Mouse (Mus musculus) frontal cortex, postnatal 14 days (tissue): ENCODE data around the gene Lnpep.

Experiments
- DNase-seq, 2 experiments: peaks; one replicate each; pipeline ENCODE4 v3.0.0; 2022; ENCODE audit warnings: low spot score in 2 of 2

Lnpep gene

DNA sequence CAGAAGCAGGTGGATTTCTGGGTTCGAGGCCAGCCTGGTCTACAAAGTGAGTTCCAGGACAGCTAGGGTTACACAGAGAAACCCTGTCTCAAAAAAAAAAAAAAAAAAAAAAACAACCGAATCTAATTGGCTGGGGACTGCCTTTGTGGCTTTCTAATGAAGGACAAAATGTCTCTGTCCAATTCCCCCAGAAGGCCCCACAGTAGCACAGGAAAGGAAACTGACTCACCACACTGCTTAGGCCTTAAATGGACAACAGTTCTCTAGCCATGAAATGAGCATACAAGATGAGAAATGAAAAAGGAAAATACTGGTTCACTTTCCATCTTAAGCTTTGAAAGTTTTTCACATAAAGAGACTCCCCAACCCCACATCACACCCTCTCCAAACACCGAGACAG is 15.3 kb downstream of the Lnpep start:
- DNase-seq, result no peak

DNA sequence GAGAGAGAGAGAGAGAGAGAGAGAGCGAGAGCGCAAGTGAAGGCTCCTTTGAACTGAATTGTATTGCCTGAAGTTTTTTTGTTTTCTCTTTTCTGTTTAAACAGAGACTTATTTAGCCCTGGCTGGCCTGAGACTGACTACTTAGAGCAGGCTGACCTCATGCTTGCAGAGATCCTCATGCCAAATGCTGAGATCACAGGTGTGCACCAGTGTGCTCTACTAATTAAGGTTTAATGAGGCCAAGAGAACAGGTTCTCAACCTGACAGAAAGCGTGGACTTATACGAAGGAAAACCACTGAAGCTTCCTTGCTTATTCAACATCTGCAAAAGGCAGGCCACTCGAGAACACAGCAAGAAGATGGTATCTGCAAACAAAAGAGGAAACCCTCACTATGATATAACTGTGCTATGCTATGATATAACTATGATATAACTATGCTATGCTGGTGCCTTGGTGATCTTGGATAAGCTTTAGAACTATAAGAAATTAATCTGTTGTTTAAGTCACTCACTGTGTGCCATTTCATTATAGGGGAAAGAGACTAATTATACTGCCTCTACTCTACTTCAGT is 16.3 kb downstream of the Lnpep start:
- no peak for DNase-seq

- DNase-seq, result no peak
Measured at GRCm38 (mm10) chr17:17604554-17604953, 20.3 kb downstream of the Lnpep start.

GRCm38 (mm10) chr17:17603609-17604008 is 21.2 kb downstream of the Lnpep start:
- no peak for DNase-seq

GRCm38 (mm10) chr17:17602786-17603185 is 22.1 kb downstream of the Lnpep start:
- no peak for DNase-seq

DNA sequence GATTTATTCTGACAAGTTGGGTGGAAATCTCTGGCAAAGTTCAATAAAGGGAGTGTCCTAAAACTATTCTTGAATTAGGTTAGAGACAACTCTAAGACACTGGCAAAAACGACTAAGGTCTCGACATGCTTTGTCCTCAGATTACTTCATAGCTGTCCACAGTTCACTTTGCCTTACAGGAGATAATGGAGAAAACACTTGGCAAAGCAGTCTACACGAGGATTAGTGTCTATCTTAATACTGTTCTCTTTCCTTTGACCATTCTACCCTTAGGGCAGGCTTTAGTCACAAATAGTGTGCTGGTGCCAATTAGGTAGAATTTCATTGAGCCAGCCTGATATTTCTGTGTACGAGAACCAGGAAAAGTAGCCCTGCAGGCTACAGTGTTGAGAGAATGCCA is 22.5 kb downstream of the Lnpep start:
- no peak for DNase-seq

DNA sequence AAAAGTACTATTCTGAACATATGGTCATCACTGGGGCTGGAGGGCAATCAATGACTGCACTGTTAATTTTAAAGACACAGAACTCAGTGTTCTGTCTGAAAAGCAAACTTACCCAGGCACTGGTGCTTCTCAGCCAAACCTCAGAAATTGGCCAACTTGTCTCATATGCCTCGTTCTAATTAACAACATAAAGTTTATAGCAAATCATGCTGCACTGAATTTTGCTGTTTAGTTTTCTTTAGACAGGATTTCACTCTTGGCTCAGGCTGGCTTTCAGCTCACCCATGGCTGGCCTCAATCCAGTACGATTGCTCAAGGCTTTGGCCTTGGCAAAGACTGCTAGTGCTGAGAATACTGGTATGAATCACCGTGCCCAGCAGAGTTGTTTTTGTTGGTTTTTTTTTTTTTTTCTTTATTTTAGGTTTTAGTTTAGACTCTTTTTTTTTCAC is 24.0 kb downstream of the Lnpep start:
- peak; percentile 26 to 31 for DNase-seq

DNA sequence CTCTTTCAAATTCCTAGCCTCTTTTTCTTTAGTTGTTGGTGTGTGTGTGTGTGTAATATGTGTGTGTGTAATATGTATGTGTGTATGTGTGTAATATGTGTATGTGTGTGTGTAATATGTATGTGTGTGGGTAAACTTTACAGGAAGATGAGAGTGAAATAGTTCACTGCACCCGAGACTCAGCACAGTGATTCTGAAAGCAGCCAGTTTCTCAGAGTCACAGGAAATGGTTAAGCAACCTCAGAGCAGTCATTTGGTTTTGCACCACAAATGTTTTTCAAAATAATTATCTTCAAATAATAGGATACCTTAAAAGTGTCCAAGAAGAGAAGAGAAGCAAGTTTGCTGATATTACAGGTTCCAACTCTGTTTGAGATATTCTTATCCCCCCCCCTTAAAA is 24.8 kb downstream of the Lnpep start:
- no peak for DNase-seq

- DNase-seq, result no peak
Measured at GRCm38 (mm10) chr17:17598355-17598754, 26.5 kb downstream of the Lnpep start.

- DNase-seq, result no peak
Measured at GRCm38 (mm10) chr17:17592926-17593325, 31.9 kb downstream of the Lnpep start.

DNA sequence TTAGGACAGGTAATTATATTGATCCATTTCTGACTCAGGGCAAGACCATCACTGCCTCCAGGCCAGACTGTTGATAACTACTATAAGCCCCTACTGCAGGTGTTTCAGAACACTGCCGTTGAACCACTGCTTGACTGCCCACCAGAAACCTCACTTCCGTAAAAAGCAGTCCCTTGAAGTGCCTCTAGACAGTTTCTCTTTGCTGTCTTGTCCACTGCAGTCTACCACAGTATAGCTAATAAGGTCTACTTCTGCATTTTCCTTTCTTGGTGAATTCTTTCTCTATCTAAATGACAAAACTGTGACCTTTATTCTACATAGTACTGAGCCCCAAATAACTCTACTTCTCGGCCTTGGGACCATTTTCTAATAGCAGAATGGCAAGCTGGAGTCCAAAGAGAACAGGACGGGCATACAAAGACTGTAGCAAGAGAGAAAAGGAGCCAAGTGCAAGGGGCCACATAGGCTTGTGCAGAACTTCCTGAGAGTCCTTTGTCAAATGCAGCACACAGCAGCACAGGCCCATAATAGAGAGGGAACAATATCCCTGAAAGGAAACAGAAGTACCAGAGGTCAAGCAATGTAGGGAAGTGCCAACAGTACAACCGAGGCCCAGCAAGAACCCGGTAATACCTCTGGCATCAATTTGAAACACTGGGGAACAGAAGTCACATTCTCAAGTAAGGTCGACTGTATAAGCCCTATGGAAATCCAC is 37.4 kb downstream of the Lnpep start:
- no peak for DNase-seq

- no peak for DNase-seq
Measured at GRCm38 (mm10) chr17:17585115-17585514, 39.7 kb downstream of the Lnpep start.

GRCm38 (mm10) chr17:17583896-17584295 is 41.0 kb downstream of the Lnpep start:
- no peak for DNase-seq

GRCm38 (mm10) chr17:17581234-17581633 is 43.6 kb downstream of the Lnpep start:
- no peak for DNase-seq

GRCm38 (mm10) chr17:17576399-17576798 is 48.5 kb downstream of the Lnpep start:
- no peak for DNase-seq

GRCm38 (mm10) chr17:17567071-17567470 is 57.8 kb downstream of the Lnpep start:
- no peak for DNase-seq

GRCm38 (mm10) chr17:17548958-17549357 is 75.9 kb downstream of the Lnpep start:
- no peak for DNase-seq

DNA sequence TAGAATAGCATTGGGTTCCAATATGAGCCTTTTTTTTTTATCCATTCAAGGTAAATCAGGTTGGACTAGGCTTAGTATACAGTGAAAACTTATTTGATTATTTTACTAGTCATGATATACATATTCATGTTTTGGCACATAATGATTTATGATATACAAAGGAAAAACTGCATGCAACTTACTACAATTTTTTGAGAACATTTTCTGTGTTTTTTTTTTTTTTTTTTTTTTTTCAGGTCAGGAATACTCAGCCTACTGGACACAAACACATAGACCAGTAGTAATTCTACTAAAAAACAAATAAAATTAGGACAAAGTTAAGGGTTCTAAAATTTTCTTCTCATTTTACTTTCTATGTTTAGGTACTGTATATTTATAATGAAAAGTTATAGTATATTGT is 93.5 kb downstream of the Lnpep start:
- DNase-seq, result no peak

DNA sequence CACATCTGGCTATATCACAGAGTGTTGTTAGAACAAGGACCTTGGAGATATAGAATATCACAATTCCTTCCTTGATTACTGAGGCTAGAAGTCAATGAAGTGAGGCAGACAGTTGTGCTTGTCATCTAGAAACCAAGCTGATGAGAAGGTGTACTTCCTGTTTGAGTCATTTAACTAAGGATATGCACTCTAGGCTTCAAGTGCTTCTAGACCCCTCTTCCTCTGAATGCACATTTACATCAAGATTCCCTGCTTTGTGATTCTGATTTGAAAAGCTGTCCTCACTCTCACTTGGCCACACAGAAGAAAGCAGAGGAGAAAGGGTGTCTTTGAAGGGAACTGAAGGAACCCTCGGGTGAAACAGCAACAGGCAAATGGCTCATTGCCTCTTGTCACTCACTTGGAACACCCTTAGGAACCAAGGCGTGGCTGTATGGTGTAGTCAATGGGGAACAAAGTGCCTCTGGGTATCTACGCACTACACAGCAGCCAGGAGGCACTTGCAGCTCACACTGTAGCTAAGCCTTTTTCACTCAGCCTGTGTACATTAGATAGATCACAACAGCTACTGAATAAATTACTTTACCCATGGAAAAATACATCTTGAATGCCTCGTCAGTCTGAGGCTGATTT is 108.3 kb downstream of the Lnpep start:
- no peak for DNase-seq

DNA sequence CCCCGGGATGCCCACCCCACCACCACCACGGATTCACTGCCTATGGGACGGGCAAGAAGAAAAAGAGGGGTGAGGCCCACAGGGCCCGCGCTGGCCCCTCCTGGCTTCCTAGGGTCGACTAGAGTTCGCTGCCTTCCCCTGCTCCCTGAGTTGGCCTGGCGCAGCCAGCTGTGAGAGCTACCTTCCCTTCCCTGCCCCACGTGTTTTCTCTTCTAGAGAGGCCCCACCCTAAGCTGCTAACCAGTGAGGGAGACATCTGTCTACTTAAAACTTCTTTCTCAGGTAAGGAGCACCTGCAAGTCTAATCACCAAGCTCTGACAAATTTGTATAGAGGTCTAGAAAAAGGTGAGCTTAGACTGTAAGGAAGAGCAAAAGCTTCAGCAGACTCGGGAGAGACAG is 118.2 kb downstream of the Lnpep start:
- DNase-seq, result no peak

DNA sequence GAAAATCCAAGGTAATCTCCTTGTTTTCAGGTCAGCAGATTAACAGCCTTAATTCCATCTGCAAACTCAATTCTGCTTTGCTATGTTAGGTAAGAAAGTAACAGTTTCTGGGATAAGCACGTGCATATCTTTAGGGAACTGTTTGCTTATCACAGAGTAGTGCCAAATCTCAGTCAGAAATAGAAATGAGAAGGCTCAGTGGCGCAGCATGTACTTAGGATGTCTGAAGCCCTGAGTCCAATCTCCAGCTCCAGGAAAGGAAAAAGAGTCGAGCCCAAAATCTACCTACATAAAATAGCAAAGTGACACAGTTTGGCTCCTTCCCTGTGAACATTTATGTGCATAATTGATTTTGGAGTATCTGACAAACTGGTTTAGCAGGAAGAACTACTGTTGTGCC is 125.6 kb downstream of the Lnpep start:
- no peak for DNase-seq

DNA sequence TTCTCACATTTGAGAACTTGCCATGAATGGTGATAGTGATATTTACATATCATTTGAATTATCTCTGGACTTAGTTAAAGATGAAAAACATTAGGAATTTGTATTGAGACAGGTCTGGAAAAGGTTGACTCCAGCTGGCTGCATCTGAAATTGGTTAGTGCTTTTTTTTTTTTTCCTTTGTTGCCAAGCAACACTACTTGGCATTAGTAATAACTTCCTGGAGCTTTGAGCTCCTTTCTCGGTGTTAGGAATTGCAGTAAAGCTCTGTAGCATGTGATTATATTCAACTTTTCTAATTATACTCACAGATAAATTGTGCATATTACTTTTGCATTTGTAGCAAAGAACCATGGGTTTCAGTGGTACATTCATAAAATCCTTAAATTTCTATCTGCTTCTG is 126.0 kb downstream of the Lnpep start:
- DNase-seq, result no peak

DNA sequence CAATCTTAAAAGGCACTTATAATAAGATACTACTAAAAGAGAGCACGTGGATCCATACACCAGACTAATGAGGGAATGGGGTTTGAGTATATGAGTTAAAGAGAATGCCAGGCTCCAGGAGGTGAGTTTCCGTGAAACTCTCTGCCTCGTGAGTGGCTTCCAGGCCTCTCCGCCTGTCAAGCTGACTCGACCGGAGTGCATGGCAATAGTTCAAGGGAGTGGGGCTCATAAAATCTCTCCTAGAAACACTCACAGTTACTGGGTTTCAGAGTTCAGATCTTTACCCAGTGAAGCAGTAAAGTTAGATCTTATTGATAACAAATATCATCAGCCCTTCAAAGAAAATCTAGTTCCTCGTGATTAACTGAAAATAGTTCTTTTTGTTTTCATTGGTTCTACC is 128.1 kb downstream of the Lnpep start:
- no peak for DNase-seq
